ENCODE assay signal across 11 mouse cellular contexts in the genomic region with DNA sequence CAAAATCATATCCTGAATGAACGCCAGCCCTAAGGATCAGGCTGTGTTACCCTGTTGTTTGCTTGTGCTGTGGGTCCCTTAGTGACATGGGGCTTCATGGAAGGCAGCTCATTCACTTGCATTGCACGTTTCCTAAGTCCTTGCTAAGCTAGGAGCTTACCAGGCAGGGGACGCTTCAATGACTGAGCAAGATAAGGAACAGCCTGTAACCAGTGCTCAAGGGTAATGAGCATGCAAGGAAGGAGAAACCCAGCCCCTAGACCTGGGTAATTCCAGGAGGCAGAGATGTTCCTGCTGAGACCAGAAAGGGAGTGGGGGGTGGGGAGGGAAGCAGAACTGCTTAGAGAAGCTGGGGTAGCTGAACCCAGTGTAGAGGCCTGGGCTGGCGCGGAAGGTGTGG.
DNase-seq lines count a peak whose midpoint lies in the region; ATAC-seq and TF ChIP-seq lines count a peak whose summit lies in the region.
"Had no signal": no experiment of that assay in that cellular context is flagged by ENCODE, and none has a peak within 500 bp of the region (broad histone marks: within the 10 kb centered on the region; RNA-seq: fewer than 3 reads in every experiment).

No protein-coding gene starts in this region.

- ATAC-seq in hindbrain, embryonic 13.5 days (ENCODE audit: low FRiP score), result no peak
- peak; percentile 86 for ATAC-seq in kidney, embryonic 15.5 days (replicated peaks; ENCODE audit: low FRiP score)
- ATAC-seq in liver, embryonic 16.5 days (ENCODE audit: low read depth), result peak; percentile 78
- ATAC-seq in activated CD4-positive, CD25-positive, alpha-beta regulatory T cell, adult 4 months, result no peak
- ATAC-seq: lung, postnatal 0 days had no signal

- H3K27ac ChIP-seq in hindbrain, embryonic 13.5 days, result peak overlapping the region; percentile 75
- no peak overlapping the region for H3K27ac ChIP-seq in hindbrain, embryonic 10.5 days
- H3K27ac ChIP-seq in MEL (ENCODE audit: control insufficient read depth, low read depth, low read length), result peak overlapping the region; percentile 38; the same call in 1 of the 2 replicates
- H3K27ac ChIP-seq in kidney, embryonic 15.5 days, result peak overlapping the region; percentile 78
- H3K27ac ChIP-seq in liver, embryonic 16.5 days (ENCODE audit: low read length), result peak overlapping the region; percentile 47
- H3K27ac ChIP-seq in limb, embryonic 10.5 days, result no peak overlapping the region; the same call in 1 of the 2 replicates

- WGBS in hindbrain, embryonic 13.5 days, result 74% methylated on average over 5 of the region's 5 CpGs
- 78% methylated on average over 5 of the region's 5 CpGs for WGBS in hindbrain, embryonic 10.5 days
- 68% methylated on average over 5 of the region's 5 CpGs for WGBS in kidney, embryonic 15.5 days
- WGBS in liver, embryonic 16.5 days (ENCODE audit: insufficient replicate concordance), result 56% methylated on average over 5 of the region's 5 CpGs
- WGBS in limb, embryonic 10.5 days, result 70% methylated on average over 5 of the region's 5 CpGs

- no peak overlapping the region for H3K4me2 ChIP-seq in hindbrain, embryonic 13.5 days
- H3K4me2 ChIP-seq in kidney, embryonic 15.5 days, result no peak overlapping the region
- no peak overlapping the region for H3K4me2 ChIP-seq in liver, embryonic 16.5 days (ENCODE audit: low read depth, low read length)

- H3K4me1 ChIP-seq in hindbrain, embryonic 13.5 days (replicated peaks), result peaks cover 28% of the 10 kb centered on the region
- peaks cover 23% of the 10 kb centered on the region for H3K4me1 ChIP-seq in hindbrain, embryonic 10.5 days (replicated peaks)
- peaks cover 8 to 30% of the 10 kb centered on the region in 2 experiments for H3K4me1 ChIP-seq in MEL (ENCODE audit: control insufficient read depth in 1 of 2, insufficient read depth in 2 of 2, low read length in 2 of 2)
- 0 out of 2 replicates have a peak, but pooled peaks cover 3% of the 10 kb centered on the region for H3K4me1 ChIP-seq in kidney, embryonic 15.5 days
- H3K4me1 ChIP-seq in liver, embryonic 16.5 days (ENCODE audit: control insufficient read depth, low read depth, low read length), result peaks cover 28% of the 10 kb centered on the region
- H3K4me1 ChIP-seq in limb, embryonic 10.5 days, result peaks cover 5% of the 10 kb centered on the region

- no peak for TF ChIP-seq RAD21 in MEL (IDR thresholded peaks at IDR 0.05; ENCODE audit: low read depth, low read length)

- no peak overlapping the region for H3K9ac ChIP-seq in hindbrain, embryonic 13.5 days
- H3K9ac ChIP-seq in MEL (ENCODE audit: control insufficient read depth, low read depth, low read length, poor library complexity, severe bottlenecking), result peak overlapping the region; percentile 15; the same call in 1 of the 2 replicates
- no peak overlapping the region for H3K9ac ChIP-seq in kidney, embryonic 15.5 days
- 0 out of 2 replicates have a peak overlapping the region, but pooled peaks have one; percentile 10 for H3K9ac ChIP-seq in liver, embryonic 16.5 days (ENCODE audit: low read depth, low read length)

- no peaks in the 10 kb centered on the region for H3K36me3 ChIP-seq in hindbrain, embryonic 13.5 days
- H3K36me3 ChIP-seq in hindbrain, embryonic 10.5 days, result peaks cover 24% of the 10 kb centered on the region
- peaks cover 0 to 15% of the 10 kb centered on the region in 2 experiments; a peak in 2 of 4 replicates for H3K36me3 ChIP-seq in MEL (ENCODE audit: control insufficient read depth in 1 of 2, insufficient read depth in 2 of 2, low read length in 2 of 2)
- H3K36me3 ChIP-seq in kidney, embryonic 15.5 days, result peaks cover 38% of the 10 kb centered on the region
- no peaks in the 10 kb centered on the region for H3K36me3 ChIP-seq in liver, embryonic 16.5 days (ENCODE audit: control insufficient read depth, insufficient read depth)
- peaks cover 42% of the 10 kb centered on the region for H3K36me3 ChIP-seq in limb, embryonic 10.5 days

- DNase-seq in hindbrain, embryonic 10.5 days (ENCODE audit: low spot score), result no peak
- peak; percentile 75 for DNase-seq in MEL (ENCODE audit: low read depth, low spot score)
- DNase-seq in urinary bladder, adult 2 months (ENCODE audit: low spot score), result no peak
- DNase-seq in limb, embryonic 10.5 days (ENCODE audit: low spot score), result no peak
- DNase-seq: adrenal gland, adult 8-10 months; heart, postnatal 4 days had no signal

- no peak overlapping the region for H3K4me3 ChIP-seq in hindbrain, embryonic 13.5 days
- no peak overlapping the region for H3K4me3 ChIP-seq in hindbrain, embryonic 10.5 days
- no peak overlapping the region for H3K4me3 ChIP-seq in MEL (ENCODE audit: control insufficient read depth in 1 of 2, insufficient read depth in 1 of 2, low read depth in 2 of 2, low read length in 2 of 2)
- H3K4me3 ChIP-seq in kidney, embryonic 15.5 days (replicated peaks), result no peak overlapping the region
- H3K4me3 ChIP-seq in liver, embryonic 16.5 days (ENCODE audit: low read depth, low read length), result no peak overlapping the region
- H3K4me3 ChIP-seq in limb, embryonic 10.5 days, result no peak overlapping the region

- no peaks in the 10 kb centered on the region for H3K9me3 ChIP-seq in hindbrain, embryonic 13.5 days
- no peaks in the 10 kb centered on the region for H3K9me3 ChIP-seq in hindbrain, embryonic 10.5 days
- no peaks in the 10 kb centered on the region for H3K9me3 ChIP-seq in MEL (replicated peaks; ENCODE audit: insufficient read depth, low read length)
- H3K9me3 ChIP-seq in kidney, embryonic 15.5 days (replicated peaks), result no peaks in the 10 kb centered on the region
- no peaks in the 10 kb centered on the region for H3K9me3 ChIP-seq in liver, embryonic 16.5 days (replicated peaks; ENCODE audit: control insufficient read depth, low read length)
- H3K9me3 ChIP-seq in limb, embryonic 10.5 days (replicated peaks), result no peaks in the 10 kb centered on the region

- no peaks in the 10 kb centered on the region for H3K79me2 ChIP-seq in MEL (ENCODE audit: control insufficient read depth, insufficient read depth, low read length, poor library complexity)

- no peak for TF ChIP-seq CTCF in MEL (IDR thresholded peaks at IDR 0.05 in 2 of 3, conservative IDR thresholded peaks at IDR 0.05 in 1 of 3; ENCODE audit: control insufficient read depth in 1 of 3, insufficient read depth in 1 of 3, low read depth in 2 of 3, low read length in 3 of 3, poor library complexity in 1 of 3, severe bottlenecking in 1 of 3)

- no peaks in the 10 kb centered on the region for H3K27me3 ChIP-seq in hindbrain, embryonic 13.5 days
- no peaks in the 10 kb centered on the region for H3K27me3 ChIP-seq in hindbrain, embryonic 10.5 days (ENCODE audit: insufficient read depth, poor library complexity, severe bottlenecking)
- H3K27me3 ChIP-seq in MEL (ENCODE audit: control insufficient read depth in 1 of 2, insufficient read depth in 2 of 2, low read length in 2 of 2), result no peaks in the 10 kb centered on the region
- H3K27me3 ChIP-seq in kidney, embryonic 15.5 days, result no peaks in the 10 kb centered on the region
- H3K27me3 ChIP-seq in liver, embryonic 16.5 days (ENCODE audit: control insufficient read depth, insufficient read depth, low read depth, low read length), result no peaks in the 10 kb centered on the region
- H3K27me3 ChIP-seq in limb, embryonic 10.5 days (ENCODE audit: low read depth, poor library complexity, severe bottlenecking), result no peaks in the 10 kb centered on the region

- TF ChIP-seq EP300 in MEL (IDR thresholded peaks at IDR 0.05; ENCODE audit: low read depth in 1 of 2, low read length in 2 of 2), result no peak

- TF ChIP-seq POLR2A in MEL (IDR thresholded peaks at IDR 0.05; ENCODE audit: control insufficient read depth in 1 of 2, insufficient read depth in 1 of 2, low read depth in 1 of 2, low read length in 2 of 2, poor library complexity in 1 of 2), result no peak

TF ChIP-seq in MEL, 35 proteins besides CTCF, POLR2A, EP300 and RAD21:
- TF ChIP-seq NELFE (IDR thresholded peaks at IDR 0.05; ENCODE audit: low read depth, low read length), result 0 out of 2 replicates have a peak, but pooled peaks have one; percentile 17
- TF ChIP-seq E2F4 (IDR thresholded peaks at IDR 0.05; ENCODE audit: borderline replicate concordance, low read depth, low read length), result no peak
- TF ChIP-seq ETS1 (IDR thresholded peaks at IDR 0.05; ENCODE audit: low read depth, low read length), result no peak
- TF ChIP-seq MAFK (IDR thresholded peaks at IDR 0.05; ENCODE audit: borderline replicate concordance, low read depth, low read length), result no peak
- TF ChIP-seq MAZ (IDR thresholded peaks at IDR 0.05; ENCODE audit: low read depth, low read length), result no peak
- TF ChIP-seq MAX (IDR thresholded peaks at IDR 0.05; ENCODE audit: low read length), result no peak
- 0 out of 2 replicates have a peak, but pooled peaks have one; percentile 19 for TF ChIP-seq TBP (IDR thresholded peaks at IDR 0.05; ENCODE audit: low read depth, low read length)
- TF ChIP-seq ZMIZ1 (IDR thresholded peaks at IDR 0.05; ENCODE audit: low read depth, low read length), result no peak
- no peak for TF ChIP-seq POLR2AphosphoS5 (IDR thresholded peaks at IDR 0.05; ENCODE audit: borderline replicate concordance, low read depth, low read length)
- TF ChIP-seq ZNF384 (IDR thresholded peaks at IDR 0.05; ENCODE audit: low read depth, low read length), result no peak
- TF ChIP-seq GATA1 (IDR thresholded peaks at IDR 0.05; ENCODE audit: low read depth, low read length), result peak; percentile 32; the same call in 1 of the 2 replicates
- TF ChIP-seq MEF2A (IDR thresholded peaks at IDR 0.05; ENCODE audit: extremely low read depth, insufficient replicate concordance, low read depth, low read length, poor library complexity, severe bottlenecking), result no peak

Comparison
In these comparisons a context has a peak if more than half of its experiments do, and no peak if none do; other contexts are left out.
1. H3K27ac ChIP-seq: peak in hindbrain, embryonic 13.5 days (single experiment), MEL (single experiment), kidney, embryonic 15.5 days (single experiment) and liver, embryonic 16.5 days (single experiment); none in hindbrain, embryonic 10.5 days (single experiment) and limb, embryonic 10.5 days (single experiment).
2. ATAC-seq: peak in kidney, embryonic 15.5 days (single experiment) and liver, embryonic 16.5 days (single experiment); none in hindbrain, embryonic 13.5 days (single experiment) and activated CD4-positive, CD25-positive, alpha-beta regulatory T cell, adult 4 months (single experiment).
3. H3K9ac ChIP-seq: peak in MEL (single experiment) and liver, embryonic 16.5 days (single experiment); none in hindbrain, embryonic 13.5 days (single experiment) and kidney, embryonic 15.5 days (single experiment).